Mouse (Mus musculus) thymus, adult 2 months (tissue): ENCODE data around the gene Heca.

Experiments
- CTCF ChIP-seq: fragments of 200-500 bp; IDR thresholded peaks from 2 replicates; pipeline ENCODE4 v1.5.1; 2012; ENCODE audit warnings: mild to moderate bottlenecking, control low read depth, low read length, moderate library complexity, borderline replicate concordance; ENCODE audit not compliant: control insufficient read depth, poor library complexity, insufficient read depth; ENCODE audit errors: extremely low read depth
- POLR2A ChIP-seq: fragments of 200-500 bp; IDR thresholded peaks from 2 replicates; pipeline ENCODE4 v1.6.1; 2012; ENCODE audit warnings: mild to moderate bottlenecking, low read length, control low read depth, moderate library complexity; ENCODE audit not compliant: control insufficient read depth, poor library complexity, insufficient read depth; ENCODE audit errors: extremely low read depth

GRCm38 (mm10) chr10:17921381-17921780 is 26.5 kb downstream of the Heca start:
- no peak for TF ChIP-seq POLR2A
- no peak for TF ChIP-seq CTCF
